Mouse (Mus musculus) T-helper 17 cell (primary cell): ENCODE measurements around the gene Grin3b.
"Not testable (repeated sequence)": the region's sequence is repeated elsewhere in the genome, so short reads cannot be mapped to it uniquely, and the experiment has no call there.

Experiments
- in situ Hi-C, 2 experiments: fragments of 300-600 bp; cut with MboI, MseI; formaldehyde crosslinking; loops; 1 replicate in 1 of 2; 2 replicates in 1 of 2; pipeline ENCODE4 v1.15.1; 2025; ENCODE audit warnings: high pct_unique_total_duplicates in 2 of 2

The Grin3b gene

GRCm38 (mm10) chr10:79934794-79935569 is 35.5 kb upstream of the Grin3b start:
- in situ Hi-C loops, result no loop called here

- in situ Hi-C loops, result no loop called here
Observed at GRCm38 (mm10) chr10:79936284-79936910, 34.1 kb upstream of the Grin3b start.

GRCm38 (mm10) chr10:79936911-79937441 is 33.5 kb upstream of the Grin3b start:
- in situ Hi-C loops, result no loop called here

- in situ Hi-C loops, result no loop called here
Observed at GRCm38 (mm10) chr10:79937775-79938526, 32.6 kb upstream of the Grin3b start.

- in situ Hi-C loops, result no loop called here
Observed at GRCm38 (mm10) chr10:79940749-79941148, 29.8 kb upstream of the Grin3b start.

GRCm38 (mm10) chr10:79942988-79943387 is 27.5 kb upstream of the Grin3b start:
- in situ Hi-C loops, result no loop called here

GRCm38 (mm10) chr10:79943471-79943901 is 27.0 kb upstream of the Grin3b start:
- in situ Hi-C loops, result no loop called here

- in situ Hi-C loops, result no loop called here
Observed at GRCm38 (mm10) chr10:79945507-79946234, 24.8 kb upstream of the Grin3b start.

- in situ Hi-C loops, result no loop called here
Observed at GRCm38 (mm10) chr10:79946752-79947322, 23.7 kb upstream of the Grin3b start.

- in situ Hi-C loops, result no loop called here
Observed at GRCm38 (mm10) chr10:79947502-79947901, 23.0 kb upstream of the Grin3b start.

GRCm38 (mm10) chr10:79949873-79950272 is 20.6 kb upstream of the Grin3b start:
- in situ Hi-C loops, result loop anchor here in 1 of 2 experiments (5.0 kb wide), 1 partner anchor 68 kb away; no protein-coding TSS in a partner anchor

- in situ Hi-C loops, result loop anchor here in 1 of 2 experiments (5.0 kb wide), 1 partner anchor 68 kb away; no protein-coding TSS in a partner anchor
Observed at GRCm38 (mm10) chr10:79950661-79951060, 19.9 kb upstream of the Grin3b start.

- in situ Hi-C loops, result loop anchor here in 1 of 2 experiments (5.0 kb wide), 1 partner anchor 72 kb away; no protein-coding TSS in a partner anchor
Observed at GRCm38 (mm10) chr10:79953946-79954345, 16.6 kb upstream of the Grin3b start.

GRCm38 (mm10) chr10:79955691-79956090 is 14.8 kb upstream of the Grin3b start:
- in situ Hi-C loops, result no loop called here

- in situ Hi-C loops, result no loop called here
Observed at GRCm38 (mm10) chr10:79956643-79957154, 13.8 kb upstream of the Grin3b start.

GRCm38 (mm10) chr10:79958140-79958816 is 12.2 kb upstream of the Grin3b start:
- in situ Hi-C loops, result no loop called here

GRCm38 (mm10) chr10:79959412-79959811 is 11.1 kb upstream of the Grin3b start:
- in situ Hi-C loops, result not testable (repeated sequence)

GRCm38 (mm10) chr10:79959847-79960601 is 10.5 kb upstream of the Grin3b start, which contains the start of gene Wdr18:
Wdr18 (plus strand) TSS chr10:79960152.
- in situ Hi-C loops, result no loop called here

- in situ Hi-C loops, result no loop called here
Observed at GRCm38 (mm10) chr10:79960671-79961294, 9.7 kb upstream of the Grin3b start.
